Mouse (Mus musculus): Measurements from ENCODE around the gene Tecpr2. TPM values are rescaled to one million over a fixed set of nuclear protein-coding genes. Genes with fewer than 3 reads are reported as not detected.

Tecpr2 gene
- polyA plus RNA-seq, 1 experiment from 2014 or later = 6.2 TPM

GRCm38 (mm10) chr12:110975385-110975784, 86.3 kb downstream of the Tecpr2 start:
- H3K27ac ChIP-seq = no peak overlapping the region
- H3K36me3 ChIP-seq = peaks cover 54% of the 10 kb centered on the region
- ATAC-seq = no peak
- H3K4me3 ChIP-seq (replicated peaks) = no peak overlapping the region
- 88% methylated on average over 5 of the region's 5 CpGs for WGBS
- H3K9ac ChIP-seq (replicated peaks) = no peak overlapping the region
- no peaks in the 10 kb centered on the region for H3K9me3 ChIP-seq
- peaks cover 15% of the 10 kb centered on the region for H3K4me1 ChIP-seq (replicated peaks)
- H3K4me2 ChIP-seq (replicated peaks) = no peak overlapping the region
- no peaks in the 10 kb centered on the region for H3K27me3 ChIP-seq

- H3K36me3 ChIP-seq = peaks cover 48% of the 10 kb centered on the region
- H3K9ac ChIP-seq (replicated peaks) = no peak overlapping the region
- H3K4me1 ChIP-seq (replicated peaks) = peaks cover 15% of the 10 kb centered on the region
- no peak for ATAC-seq
- H3K27me3 ChIP-seq = no peaks in the 10 kb centered on the region
- no peak overlapping the region for H3K27ac ChIP-seq
- H3K4me2 ChIP-seq (replicated peaks) = no peak overlapping the region
- no peaks in the 10 kb centered on the region for H3K9me3 ChIP-seq
- 92% methylated on average over 4 of the region's 4 CpGs for WGBS
- H3K4me3 ChIP-seq (replicated peaks) = no peak overlapping the region
Measured at GRCm38 (mm10) chr12:110975838-110976468, 86.9 kb downstream of the Tecpr2 start.

- Histone ChIP-seq H3K27ac (no peak overlapping the region), H3K4me1 (replicated peaks) (peaks cover 15% of the 10 kb centered on the region), H3K9ac (replicated peaks) (no peak overlapping the region), H3K4me2 (replicated peaks) (no peak overlapping the region), H3K27me3 (no peaks in the 10 kb centered on the region), H3K9me3 (no peaks in the 10 kb centered on the region), H3K4me3 (replicated peaks) (no peak overlapping the region), H3K36me3 (peaks cover 44% of the 10 kb centered on the region)
- WGBS = 94% methylated on average over 60 of the region's 60 CpGs
- ATAC-seq = no peak
Measured at GRCm38 (mm10) chr12:110976589-110977344, 87.7 kb downstream of the Tecpr2 start.

GRCm38 (mm10) chr12:110977345-110977733, 88.3 kb downstream of the Tecpr2 start:
- H3K27ac ChIP-seq = no peak overlapping the region
- peaks cover 40% of the 10 kb centered on the region for H3K36me3 ChIP-seq
- H3K27me3 ChIP-seq = no peaks in the 10 kb centered on the region
- ATAC-seq = no peak
- H3K9ac ChIP-seq (replicated peaks) = no peak overlapping the region
- no peaks in the 10 kb centered on the region for H3K9me3 ChIP-seq
- H3K4me1 ChIP-seq (replicated peaks) = peaks cover 15% of the 10 kb centered on the region
- peak overlapping the region; percentile 95; the same call in 1 of the 2 replicates for H3K4me2 ChIP-seq (replicated peaks)
- 95% methylated on average over 18 of the region's 18 CpGs for WGBS
- 0 out of 2 replicates have a peak overlapping the region, but pooled peaks have one; percentile 87 for H3K4me3 ChIP-seq (replicated peaks)

DNA sequence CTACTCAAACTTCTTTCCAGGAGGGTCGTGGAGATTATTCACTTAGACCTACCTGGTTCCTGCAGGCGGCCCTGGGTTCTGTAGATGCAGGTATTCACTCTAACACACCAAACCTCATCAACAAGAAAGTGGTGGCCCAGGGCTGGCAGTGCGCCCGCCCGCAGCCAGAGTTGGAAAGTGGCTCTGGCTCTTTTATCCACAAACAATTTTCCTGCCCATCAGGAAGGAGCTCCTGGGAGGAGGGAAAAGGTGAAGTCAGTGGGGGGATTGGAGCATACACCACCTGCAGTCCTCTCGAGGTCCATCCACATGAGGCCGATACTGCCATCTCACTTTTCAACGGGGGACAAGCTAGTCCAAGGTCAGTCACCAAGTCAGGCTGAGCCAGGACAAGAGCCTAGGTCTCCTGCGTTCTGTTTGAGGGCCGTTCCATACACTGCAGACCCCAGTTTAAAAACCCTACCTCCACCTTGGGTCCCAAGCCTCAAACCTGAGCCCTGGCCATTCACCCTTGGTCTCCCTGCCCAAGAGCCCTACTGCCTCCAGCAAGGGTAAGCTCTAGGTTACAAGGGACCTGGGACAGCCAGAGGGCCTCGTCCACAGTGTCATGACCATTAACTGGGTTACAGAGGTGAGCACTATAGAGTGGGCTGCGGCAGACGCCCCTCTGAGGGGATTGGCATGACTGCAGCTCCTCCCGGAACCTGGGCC, 89.0 kb downstream of the Tecpr2 start:
- Histone ChIP-seq H3K4me2 (replicated peaks) (peak overlapping the region; percentile 95), H3K27ac (peak overlapping the region; percentile 71), H3K36me3 (peaks cover 36% of the 10 kb centered on the region), H3K4me1 (replicated peaks) (peaks cover 15% of the 10 kb centered on the region), H3K9me3 (no peaks in the 10 kb centered on the region), H3K9ac (replicated peaks) (peak overlapping the region; percentile 87), H3K27me3 (no peaks in the 10 kb centered on the region), H3K4me3 (replicated peaks) (peak overlapping the region; percentile 87)
- WGBS = 45% methylated on average over 14 of the region's 14 CpGs
- no peak; the same call in 1 of the 2 replicates for ATAC-seq

DNA sequence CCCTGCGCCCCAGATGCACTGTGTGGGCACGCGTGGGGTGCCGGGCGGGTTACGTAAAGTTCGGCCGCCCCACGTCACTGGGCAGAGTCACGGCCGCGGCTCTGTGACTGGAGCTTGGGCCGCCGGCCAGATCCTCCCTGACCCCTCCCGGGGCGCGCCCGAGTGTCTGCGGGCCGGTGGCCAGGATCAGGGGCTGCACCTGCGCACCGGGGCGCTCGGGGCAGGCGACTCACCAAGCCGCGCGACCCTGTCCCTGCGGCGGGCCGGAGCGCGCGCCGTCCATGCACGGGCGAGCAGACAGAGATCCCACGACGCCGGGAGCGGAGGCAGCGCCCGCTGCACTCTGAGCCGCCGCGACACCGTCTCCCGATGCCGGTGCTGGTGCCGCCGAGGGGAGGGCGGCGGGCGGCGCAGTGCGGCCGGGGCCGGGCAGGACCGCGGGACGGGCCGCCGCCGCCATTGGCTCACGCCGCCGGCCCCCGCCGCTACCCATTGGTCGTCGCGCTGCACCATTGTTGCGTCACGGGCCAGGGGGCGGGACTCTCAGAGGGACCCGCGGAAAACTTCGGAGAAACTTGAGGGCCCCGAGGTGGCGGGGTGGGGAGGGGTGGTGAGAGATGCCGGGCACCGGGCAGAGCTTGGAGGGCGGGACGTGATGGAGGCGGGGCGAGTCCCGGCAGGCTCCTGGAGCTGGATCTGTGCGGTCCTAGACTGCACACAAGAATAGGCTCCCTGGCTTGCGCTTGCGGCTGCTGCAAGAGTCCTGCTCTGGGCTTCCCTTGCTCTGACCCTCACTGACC, 89.7 kb downstream of the Tecpr2 start, which contains the start of gene Ankrd9:
Gene Ankrd9 (minus strand): TSS at position 434 of the 800 bp plus-strand sequence.
- WGBS = under 1% methylated on average over 63 of the region's 90 CpGs
- peak; percentile 97 for ATAC-seq
- H3K9ac ChIP-seq (replicated peaks) = peak within 1 kb of the TSS; percentile 87
- peak within 1 kb of the TSS; percentile 95 for H3K4me2 ChIP-seq (replicated peaks)
- peaks cover 33% of the 10 kb centered on the region for H3K36me3 ChIP-seq
- no peaks in the 10 kb centered on the region for H3K27me3 ChIP-seq
- H3K9me3 ChIP-seq = no peaks in the 10 kb centered on the region
- H3K27ac ChIP-seq = peak within 1 kb of the TSS; percentile 71
- peaks cover 15% of the 10 kb centered on the region for H3K4me1 ChIP-seq (replicated peaks)
- H3K4me3 ChIP-seq (replicated peaks) = peak within 1 kb of the TSS; percentile 87

- H3K4me1 ChIP-seq (replicated peaks) = peaks cover 15% of the 10 kb centered on the region
- no peak overlapping the region for H3K27ac ChIP-seq
- no peaks in the 10 kb centered on the region for H3K9me3 ChIP-seq
- WGBS = 85% methylated on average over 3 of the region's 3 CpGs
- 0 out of 2 replicates have a peak overlapping the region, but pooled peaks have one; percentile 95 for H3K4me2 ChIP-seq (replicated peaks)
- no peaks in the 10 kb centered on the region for H3K27me3 ChIP-seq
- no peak overlapping the region for H3K4me3 ChIP-seq (replicated peaks)
- no peak overlapping the region for H3K9ac ChIP-seq (replicated peaks)
- peaks cover 23% of the 10 kb centered on the region for H3K36me3 ChIP-seq
- ATAC-seq = no peak
Measured at GRCm38 (mm10) chr12:110979808-110980207, 90.7 kb downstream of the Tecpr2 start.

DNA sequence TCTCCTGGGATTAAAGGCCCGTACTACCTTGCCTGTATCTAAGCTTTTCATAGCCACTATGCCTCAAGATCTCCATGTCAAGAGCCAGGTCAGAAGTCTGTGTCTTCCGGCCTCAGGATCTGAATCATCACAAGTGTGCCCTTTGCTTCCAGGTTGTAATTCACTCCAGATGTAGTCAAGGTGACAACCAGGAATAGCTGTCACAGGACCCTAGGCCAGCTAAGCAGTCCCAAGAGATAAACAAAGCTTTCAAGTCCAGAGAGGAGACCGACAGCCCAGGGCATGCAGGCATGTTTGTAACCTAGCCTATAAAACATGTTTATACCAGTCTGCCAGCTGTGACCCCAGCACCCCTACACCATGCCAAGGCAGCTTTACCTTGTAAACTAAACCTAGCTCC, 92.7 kb downstream of the Tecpr2 start:
- no peak for ATAC-seq
- peaks cover 6% of the 10 kb centered on the region for H3K36me3 ChIP-seq
- 85% methylated on average over 3 of the region's 3 CpGs for WGBS
- H3K9me3 ChIP-seq = no peaks in the 10 kb centered on the region
- H3K27ac ChIP-seq = no peak overlapping the region
- H3K9ac ChIP-seq (replicated peaks) = no peak overlapping the region
- H3K27me3 ChIP-seq = no peaks in the 10 kb centered on the region
- H3K4me2 ChIP-seq (replicated peaks) = no peak overlapping the region
- H3K4me1 ChIP-seq (replicated peaks) = peaks cover 15% of the 10 kb centered on the region
- no peak overlapping the region for H3K4me3 ChIP-seq (replicated peaks)

DNA sequence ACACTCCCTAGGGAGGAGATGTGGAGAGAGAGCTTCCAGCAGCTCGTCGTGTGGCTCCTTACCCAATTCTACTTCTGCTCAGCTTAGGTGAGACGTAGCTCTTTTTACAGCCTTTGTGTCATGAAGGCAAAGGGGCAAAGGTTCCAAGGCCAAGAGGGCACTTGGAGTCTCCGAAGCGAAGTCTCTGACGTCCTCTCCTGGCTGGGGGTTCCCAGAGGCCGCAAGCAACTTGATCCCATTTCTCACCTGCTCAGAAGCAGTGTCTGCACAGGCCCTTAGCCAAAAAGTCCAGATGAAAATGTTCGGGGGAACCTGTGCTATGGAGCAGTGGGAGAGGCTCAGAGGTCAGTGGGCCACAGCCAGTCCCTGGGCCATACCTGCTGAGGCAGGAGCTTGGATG, 94.0 kb downstream of the Tecpr2 start:
- Histone ChIP-seq H3K27me3 (no peaks in the 10 kb centered on the region), H3K4me3 (replicated peaks) (no peak overlapping the region), H3K36me3 (no peaks in the 10 kb centered on the region), H3K4me1 (replicated peaks) (peaks cover 8% of the 10 kb centered on the region), H3K9me3 (no peaks in the 10 kb centered on the region), H3K4me2 (replicated peaks) (no peak overlapping the region), H3K9ac (replicated peaks) (no peak overlapping the region), H3K27ac (no peak overlapping the region)
- no peak for ATAC-seq
- 76% methylated on average over 8 of the region's 8 CpGs for WGBS

DNA sequence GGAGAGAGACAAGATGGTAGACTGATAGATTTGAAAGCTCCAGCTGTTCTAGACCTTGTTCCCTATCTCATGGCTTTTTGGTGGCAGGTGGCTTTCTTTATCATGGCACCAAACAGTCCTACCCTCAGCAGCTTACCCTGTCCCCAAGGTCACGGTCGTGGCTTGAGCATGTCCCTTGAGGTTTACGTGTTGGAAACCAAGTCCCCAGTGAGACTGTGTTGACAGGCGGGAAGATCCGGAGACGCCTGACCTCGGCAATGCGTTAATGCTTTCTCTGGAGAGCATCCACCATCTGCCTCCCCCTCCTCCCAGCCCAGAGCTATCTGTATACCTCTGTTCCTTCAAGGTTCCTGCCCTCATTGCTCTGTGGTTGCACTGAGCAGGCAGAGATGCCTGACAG, 94.7 kb downstream of the Tecpr2 start:
- H3K4me1 ChIP-seq (replicated peaks) = peaks cover 4% of the 10 kb centered on the region
- H3K4me2 ChIP-seq (replicated peaks) = no peak overlapping the region
- no peak overlapping the region for H3K4me3 ChIP-seq (replicated peaks)
- H3K9ac ChIP-seq (replicated peaks) = no peak overlapping the region
- WGBS = 85% methylated on average over 8 of the region's 8 CpGs
- H3K36me3 ChIP-seq = no peaks in the 10 kb centered on the region
- no peaks in the 10 kb centered on the region for H3K9me3 ChIP-seq
- no peak overlapping the region for H3K27ac ChIP-seq
- ATAC-seq = no peak
- no peaks in the 10 kb centered on the region for H3K27me3 ChIP-seq

- Histone ChIP-seq H3K4me1 (replicated peaks) (no peaks in the 10 kb centered on the region), H3K9me3 (no peaks in the 10 kb centered on the region), H3K27me3 (no peaks in the 10 kb centered on the region), H3K9ac (replicated peaks) (no peak overlapping the region), H3K4me3 (replicated peaks) (no peak overlapping the region), H3K36me3 (no peaks in the 10 kb centered on the region), H3K27ac (no peak overlapping the region), H3K4me2 (replicated peaks) (no peak overlapping the region)
- no peak for ATAC-seq
- 78% methylated on average over 4 of the region's 4 CpGs for WGBS
Measured at GRCm38 (mm10) chr12:110984598-110984997, 95.5 kb downstream of the Tecpr2 start.
